Mouse (Mus musculus) midbrain, postnatal 0 days (tissue): ENCODE data around the gene Ccdc43. TPM values are rescaled to one million over a fixed set of nuclear protein-coding genes. Genes with fewer than 3 reads are reported as not detected.
A peak's percentile ranks its signal among the peaks of the same experiment; 100 is the strongest.

Experiments
- ATAC-seq: fragments of 200-750 bp; cut with Nextera tagmentation; 2 replicates; pipeline ENCODE4 v1.8.0; 2017; ENCODE audit warnings: moderate number of reproducible peaks, mild to moderate bottlenecking, moderate TSS enrichment, moderate library complexity; ENCODE audit not compliant: low FRiP score
- DNase-seq: peaks from one replicate; pipeline ENCODE4 v3.0.0-alpha.2; 2015; ENCODE audit warnings: low spot score
- H3K27ac ChIP-seq: fragments of 300-500 bp; sonication (generic); 2 replicates; pipeline ENCODE4 v1.5.1; 2014; ENCODE audit warnings: low read depth, mild to moderate bottlenecking, low read length, mixed read lengths
- H3K27me3 ChIP-seq: fragments of 300-500 bp; sonication (generic); 2 replicates; pipeline ENCODE4 v1.6.1; 2014; ENCODE audit warnings: low read length, control low read depth, mixed read lengths; ENCODE audit not compliant: insufficient read depth
- H3K36me3 ChIP-seq: fragments of 300-500 bp; sonication (generic); 2 replicates; pipeline ENCODE4 v1.6.1; 2014; ENCODE audit warnings: low read length, control low read depth, mixed read lengths; ENCODE audit not compliant: insufficient read depth
- H3K4me1 ChIP-seq: fragments of 300-500 bp; sonication (generic); 2 replicates; pipeline ENCODE4 v1.6.1; 2014; ENCODE audit warnings: mild to moderate bottlenecking, control low read depth, antibody characterized with exemption, low read length, mixed read lengths; ENCODE audit not compliant: insufficient read depth
- H3K4me2 ChIP-seq: fragments of 300-500 bp; sonication (generic); 2 replicates; pipeline ENCODE4 v1.6.1; 2014; ENCODE audit warnings: low read depth, mild to moderate bottlenecking, low read length, mixed read lengths; ENCODE audit not compliant: poor library complexity, severe bottlenecking
- H3K4me3 ChIP-seq: fragments of 300-500 bp; sonication (generic); 2 replicates; pipeline ENCODE4 v1.5.1; 2014; ENCODE audit warnings: low read depth, mild to moderate bottlenecking, low read length, moderate library complexity
- H3K9ac ChIP-seq: fragments of 300-500 bp; sonication (generic); replicated peaks from 2 replicates; pipeline ENCODE4 v1.6.1; 2014; ENCODE audit warnings: mild to moderate bottlenecking, low read length, moderate library complexity, mixed read lengths; ENCODE audit not compliant: poor library complexity, severe bottlenecking
- H3K9me3 ChIP-seq: fragments of 300-500 bp; sonication (generic); 2 replicates; pipeline ENCODE4 v1.6.1; 2016; ENCODE audit warnings: low read length, control low read depth
- CTCF ChIP-seq: IDR thresholded peaks from 2 replicates; pipeline ENCODE4 v1.5.1; 2016; ENCODE audit warnings: antibody characterized with exemption, mild to moderate bottlenecking
- WGBS: fragments of 180-500 bp; shearing (Covaris S2); extraction: QIAGEN DNeasy Blood & Tissue Kit; methylation state at CpG from one replicate; pipeline ENCODE4 v1.1.7; 2014; 5-methylcytosine and 5-hydroxymethylcytosine counted together
- polyA plus RNA-seq: library from polyadenylated mRNA; unstranded; fragments of >200 nt; fragmentation: Nextera tagmentation; extraction: Ambion mirVana; gene quantifications from 2 replicates; pipeline ENCODE4 v1.2.1, GENCODE M21; 2015
- total RNA-seq: library from RNA; depleted of rRNA; stranded (reverse); fragments of >200 nt; gene quantifications from 2 replicates; pipeline ENCODE4 v1.2.3, GENCODE M21; 2014; rRNA removed

The Ccdc43 gene
- total RNA-seq (23.9 and 31.0 TPM in 2 replicates), polyA plus RNA-seq (33.8 and 35.1 TPM in 2 replicates)

DNA sequence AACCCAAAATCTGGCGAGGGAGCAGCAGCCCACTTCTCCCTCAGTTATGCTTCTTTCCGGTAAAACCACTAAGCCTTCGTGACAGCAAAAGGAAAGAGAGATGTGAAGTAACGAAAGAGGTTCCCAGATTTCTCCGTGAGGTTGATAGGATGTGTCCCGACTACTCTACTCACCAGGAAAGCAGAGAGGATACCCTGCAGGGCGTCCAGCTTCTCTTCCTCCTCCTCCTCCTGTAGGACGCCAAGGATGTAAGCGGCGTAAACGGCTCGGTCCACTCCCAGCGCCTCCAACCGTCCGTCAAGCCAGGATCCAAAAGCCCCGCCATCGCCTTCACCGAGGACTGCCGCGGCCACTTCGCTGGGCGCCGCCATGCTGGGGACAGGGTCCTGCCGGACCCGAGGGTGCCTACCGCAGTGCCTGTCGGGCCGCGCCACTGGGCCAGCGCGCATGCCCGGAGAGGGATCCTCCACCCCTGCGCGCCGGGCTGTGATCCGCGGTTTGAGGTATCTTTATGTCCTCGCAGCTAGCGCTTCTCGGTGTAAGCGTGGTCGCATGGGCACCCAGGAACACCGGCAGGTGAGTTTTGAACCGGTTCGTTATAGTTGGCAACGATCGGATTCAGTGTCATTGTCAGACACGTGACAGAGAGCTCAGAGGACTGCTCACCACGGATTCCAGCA is at the start of gene Ccdc43:
TSS of gene Ccdc43 (minus strand) at position 445 of the 680 bp plus-strand sequence.
- Histone ChIP-seq H3K4me2 (peak within 1 kb of the TSS; percentile 88), H3K36me3 (no peaks in the 10 kb centered on the region), H3K9me3 (no peaks in the 10 kb centered on the region), H3K4me1 (no peaks in the 10 kb centered on the region; the same call in 1 of the 2 replicates), H3K4me3 (peak within 1 kb of the TSS; percentile 80), H3K27ac (peak within 1 kb of the TSS; percentile 83), H3K9ac (peak within 1 kb of the TSS; percentile 91), H3K27me3 (no peaks in the 10 kb centered on the region)
- TF ChIP-seq CTCF, result peak; percentile 0; the same call in 1 of the 2 replicates
- WGBS, result under 1% methylated on average over 49 of the region's 49 CpGs
- DNase-seq, result peak; percentile 79
- ATAC-seq, result peak; percentile 92

DNA sequence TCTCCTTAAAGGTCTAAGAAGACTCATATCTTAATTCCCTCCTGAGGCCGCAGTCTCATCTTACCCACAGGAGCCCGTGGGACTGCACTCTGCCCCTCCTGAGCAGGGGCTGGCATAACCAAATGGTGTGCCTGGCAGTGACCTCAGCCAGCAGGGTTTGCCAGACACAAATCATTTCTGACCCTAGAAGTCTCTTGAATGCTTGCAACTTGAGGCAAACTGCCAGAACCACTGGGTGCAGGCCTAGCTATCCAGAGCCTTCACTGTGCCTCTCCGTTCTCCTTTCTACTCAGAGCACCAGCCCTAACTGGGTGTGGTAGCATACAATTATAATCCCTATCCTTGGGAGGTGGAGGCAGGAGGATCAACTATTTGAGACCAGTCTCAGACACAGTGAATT is 47.2 kb upstream of the Ccdc43 start:
- Histone ChIP-seq H3K27ac (no peak overlapping the region), H3K4me2 (no peak overlapping the region), H3K4me3 (no peak overlapping the region), H3K36me3 (no peaks in the 10 kb centered on the region), H3K9ac (no peak overlapping the region), H3K9me3 (no peaks in the 10 kb centered on the region), H3K4me1 (peaks cover 2% of the 10 kb centered on the region; the same call in 1 of the 2 replicates), H3K27me3 (no peaks in the 10 kb centered on the region)
- no peak for TF ChIP-seq CTCF
- ATAC-seq (no peak), DNase-seq (no peak)
- WGBS, result 92% methylated on average over 3 of the region's 3 CpGs

DNA sequence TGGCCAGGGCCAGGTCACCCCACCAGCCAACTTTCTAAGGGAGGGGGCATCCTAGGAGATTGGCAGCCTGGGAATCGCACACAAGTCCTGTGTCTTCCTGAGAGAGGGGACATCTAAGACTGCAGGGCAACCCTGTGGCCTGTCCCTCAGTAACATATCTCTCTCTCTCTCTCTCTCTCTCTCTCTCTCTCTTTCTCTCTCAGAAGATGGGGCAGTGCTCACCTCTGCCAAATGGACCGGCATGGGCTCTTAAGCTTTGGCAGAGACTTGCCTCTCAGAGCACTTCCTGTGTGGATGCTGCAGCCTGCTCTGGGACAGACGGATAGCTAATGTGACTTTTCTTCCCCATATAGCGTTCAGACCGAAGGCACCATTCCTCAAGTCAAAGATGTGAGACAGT is 45.3 kb upstream of the Ccdc43 start:
- Histone ChIP-seq H3K9me3 (no peaks in the 10 kb centered on the region), H3K4me3 (no peak overlapping the region), H3K4me2 (no peak overlapping the region), H3K4me1 (peaks cover 4% of the 10 kb centered on the region; the same call in 1 of the 2 replicates), H3K9ac (no peak overlapping the region), H3K27me3 (no peaks in the 10 kb centered on the region), H3K36me3 (no peaks in the 10 kb centered on the region), H3K27ac (no peak overlapping the region)
- 82% methylated on average over 5 of the region's 5 CpGs for WGBS
- TF ChIP-seq CTCF, result no peak
- DNase-seq, result no peak
- no peak for ATAC-seq

DNA sequence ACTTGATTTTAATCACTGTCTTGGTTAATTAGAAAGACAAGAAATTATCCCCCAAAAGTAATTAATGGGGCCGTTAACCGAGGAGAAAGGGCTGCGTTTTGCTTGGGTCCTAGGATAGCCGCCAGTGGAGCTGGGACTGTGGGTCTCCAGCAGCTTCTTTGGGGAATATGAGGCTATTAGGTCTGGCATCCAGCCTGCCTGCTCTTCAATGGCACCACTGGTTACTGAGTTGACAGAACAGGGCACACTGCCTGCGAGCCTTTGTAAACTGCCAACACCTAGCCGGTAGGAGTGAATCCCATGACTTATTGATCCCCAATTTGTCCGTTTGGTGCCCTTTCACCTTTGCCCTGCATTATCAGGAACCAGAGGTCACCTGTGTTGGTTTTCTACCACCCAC is 44.5 kb upstream of the Ccdc43 start:
- Histone ChIP-seq H3K4me2 (no peak overlapping the region), H3K9ac (no peak overlapping the region), H3K36me3 (no peaks in the 10 kb centered on the region), H3K9me3 (no peaks in the 10 kb centered on the region), H3K27ac (no peak overlapping the region), H3K27me3 (no peaks in the 10 kb centered on the region), H3K4me3 (no peak overlapping the region), H3K4me1 (peaks cover 4% of the 10 kb centered on the region; the same call in 1 of the 2 replicates)
- ATAC-seq, result no peak
- TF ChIP-seq CTCF, result no peak
- 62% methylated on average over 7 of the region's 7 CpGs for WGBS
- DNase-seq, result peak; percentile 66

DNA sequence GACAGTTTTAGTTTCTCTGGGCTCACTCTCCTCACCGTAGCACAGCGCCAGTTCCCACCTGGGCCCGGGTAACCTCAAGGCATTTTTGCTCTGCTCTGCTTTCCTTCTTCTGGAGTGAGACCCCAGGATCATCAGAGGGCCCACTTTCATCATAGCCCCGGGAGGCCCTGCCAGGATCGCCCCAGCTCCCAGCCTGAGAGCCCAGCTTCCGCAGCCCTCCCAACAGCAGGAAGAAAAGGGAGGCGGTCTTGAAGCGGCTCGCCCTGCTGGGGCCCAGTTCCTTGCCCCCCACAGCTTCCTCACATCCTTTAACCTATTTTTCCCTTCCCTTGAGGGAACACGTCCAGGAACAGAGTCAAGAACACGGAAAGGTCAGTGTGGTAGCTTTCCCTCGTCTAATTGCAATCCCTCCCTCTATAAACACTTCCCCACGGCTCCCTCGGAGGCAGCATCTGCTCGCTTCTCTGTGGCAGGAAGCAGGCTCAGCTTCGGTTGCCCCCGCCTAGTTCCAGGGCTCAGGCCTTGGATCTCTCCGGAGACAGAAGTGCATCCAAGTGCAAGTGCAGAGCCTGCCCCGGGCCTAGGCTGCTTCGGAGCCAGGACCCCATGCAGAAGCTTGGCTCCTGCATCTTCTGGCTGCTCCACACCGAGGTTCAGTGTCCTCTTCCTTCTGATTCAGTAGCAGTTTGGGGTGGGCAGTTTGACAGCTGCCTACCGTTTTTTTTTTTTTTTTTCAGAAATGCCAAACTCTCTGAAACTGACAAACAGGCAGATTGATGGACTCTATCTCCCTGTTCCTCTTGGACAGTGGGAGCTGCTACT is 43.8 kb upstream of the Ccdc43 start:
- DNase-seq, result peak; percentile 86
- no peak for ATAC-seq
- Histone ChIP-seq H3K9me3 (no peaks in the 10 kb centered on the region), H3K4me2 (no peak overlapping the region), H3K27ac (no peak overlapping the region), H3K36me3 (no peaks in the 10 kb centered on the region), H3K4me3 (no peak overlapping the region), H3K27me3 (no peaks in the 10 kb centered on the region), H3K9ac (no peak overlapping the region), H3K4me1 (peaks cover 4% of the 10 kb centered on the region; the same call in 1 of the 2 replicates)
- no peak for TF ChIP-seq CTCF
- 21% methylated on average over 22 of the region's 22 CpGs for WGBS

DNA sequence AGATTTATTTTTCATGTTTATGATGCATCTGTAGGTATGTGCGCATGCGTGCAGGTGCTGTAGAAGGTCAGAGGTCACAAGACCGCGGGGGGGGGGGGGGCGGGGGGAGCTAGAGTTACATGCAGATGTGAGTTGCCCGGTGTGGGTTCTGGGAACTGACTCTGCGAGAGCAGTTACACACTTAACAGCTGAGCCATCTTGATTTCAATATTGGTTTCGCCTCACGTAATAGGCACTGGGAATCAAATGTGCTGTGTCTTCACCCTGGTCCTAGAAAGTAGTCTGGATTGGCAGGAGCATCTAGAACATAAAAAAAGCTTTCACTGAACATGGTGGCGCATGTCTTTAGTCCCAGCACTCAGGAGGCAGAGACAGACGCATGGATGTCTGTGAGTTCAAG is 43.1 kb upstream of the Ccdc43 start:
- no peaks in the 10 kb centered on the region for H3K27me3 ChIP-seq
- H3K4me1 ChIP-seq, result peaks cover 4% of the 10 kb centered on the region; the same call in 1 of the 2 replicates
- no peak overlapping the region for H3K9ac ChIP-seq
- no peak for TF ChIP-seq CTCF
- DNase-seq (no peak), ATAC-seq (no peak)
- H3K36me3 ChIP-seq, result no peaks in the 10 kb centered on the region
- H3K27ac ChIP-seq, result no peak overlapping the region
- 55% methylated on average over 11 of the region's 11 CpGs for WGBS
- H3K4me2 ChIP-seq, result no peak overlapping the region
- H3K4me3 ChIP-seq, result no peak overlapping the region
- no peaks in the 10 kb centered on the region for H3K9me3 ChIP-seq
